Mouse (Mus musculus): ENCODE data around the gene Adamts4. TPM values are rescaled to one million over a fixed set of nuclear protein-coding genes. Genes with fewer than 3 reads are reported as not detected.
A peak's percentile ranks its signal among the peaks of the same experiment; 100 is the strongest.
"Not testable (repeated sequence)": the region's sequence is repeated elsewhere in the genome, so short reads cannot be mapped to it uniquely, and the experiment has no call there.

Gene Adamts4
- total RNA-seq, 2 experiments from 2014 or later, result 2.9 to 3.6 TPM

- no peak for DNase-seq
- intact Hi-C loops (cut with DNase I), result no loop called here
Observed at GRCm38 (mm10) chr1:171288328-171288727, 38.1 kb downstream of the Adamts4 start.

GRCm38 (mm10) chr1:171293351-171293750 lies 43.1 kb downstream of the Adamts4 start:
- DNase-seq, result no peak
- intact Hi-C loops (cut with DNase I), result no loop called here

GRCm38 (mm10) chr1:171293906-171294297 lies 43.7 kb downstream of the Adamts4 start:
- intact Hi-C loops (cut with DNase I), result no loop called here
- no peak for DNase-seq

- DNase-seq, result peak; percentile 79 to 81
- intact Hi-C loops (cut with DNase I), result no loop called here
Observed at GRCm38 (mm10) chr1:171294298-171295062, 44.3 kb downstream of the Adamts4 start, which contains the start of gene Ufc1. Gene Ufc1, minus strand, starts transcription at chr1:171295024.

GRCm38 (mm10) chr1:171295063-171295402 lies 44.8 kb downstream of the Adamts4 start:
- DNase-seq, result no peak
- intact Hi-C loops (cut with DNase I), result no loop called here

- intact Hi-C loops (cut with DNase I), result no loop called here
- no peak for DNase-seq
Observed at GRCm38 (mm10) chr1:171298226-171298625, 48.0 kb downstream of the Adamts4 start.

GRCm38 (mm10) chr1:171306157-171306556 lies 55.9 kb downstream of the Adamts4 start:
- DNase-seq; intact Hi-C loops (cut with DNase I): not testable (repeated sequence)

GRCm38 (mm10) chr1:171309321-171309720 lies 59.1 kb downstream of the Adamts4 start:
- DNase-seq, result no peak
- intact Hi-C loops (cut with DNase I), result no loop called here

Other genes starting within 250 kb of the Adamts4 start
- under 1 TPM; 0.22 to 0.29 TPM for gene Fcgr4, start 231.5 kb upstream of the Adamts4 start, total RNA-seq (2021)
- 10 to 100 TPM; 11.8 to 11.9 TPM for gene Fcgr3, start 185.5 kb upstream of the Adamts4 start, total RNA-seq (2021)
- 1 to 10 TPM in 1 of 2 experiments, under 1 TPM in 1; 1.00 to 2.1 TPM for gene Cfap126, start 136.5 kb upstream of the Adamts4 start, total RNA-seq (2021)
- 1,000 to 10,000 TPM; 1,008 to 1,038 TPM for gene Sdhc, start 99.8 kb upstream of the Adamts4 start, total RNA-seq (2021)
- 10 to 100 TPM in 1 of 2 experiments, not detected in 1; 18.9 TPM for gene Mpz, start 99.7 kb upstream of the Adamts4 start, total RNA-seq (2021)
- 100 to 1,000 TPM; 180 to 188 TPM for gene Pcp4l1, start 54.2 kb upstream of the Adamts4 start, total RNA-seq (2021)
- gene Nr1i3, start 36.5 kb upstream of the Adamts4 start, total RNA-seq (2021), result under 1 TPM in 1 of 2 experiments, not detected in 1; 0.14 TPM
- gene Tomm40l, start 27.9 kb upstream of the Adamts4 start, total RNA-seq (2021), result 10 to 100 TPM; 86.2 to 92.8 TPM
- 1 to 10 TPM; 1.6 to 4.0 TPM for gene Apoa2, start 25.4 kb upstream of the Adamts4 start, total RNA-seq (2021)
- 10 to 100 TPM; 10.2 to 11.6 TPM for gene Fcer1g, start 16.1 kb upstream of the Adamts4 start, total RNA-seq (2021)
- 1,000 to 10,000 TPM; 1,236 to 1,272 TPM for gene Ndufs2, start 967 bp downstream of the Adamts4 start, total RNA-seq (2021)
- gene B4galt3, start 19.9 kb downstream of the Adamts4 start, total RNA-seq (2021), result 10 to 100 TPM; 19.5 to 25.7 TPM
- 10 to 100 TPM; 16.4 to 21.3 TPM for gene Ppox, start 30.8 kb downstream of the Adamts4 start, total RNA-seq (2021)
- gene Usp21, start 37.6 kb downstream of the Adamts4 start, total RNA-seq (2021), result 10 to 100 TPM; 20.0 to 22.4 TPM
- 10 to 100 TPM; 82.9 to 88.2 TPM for gene Ufc1, start 44.6 kb downstream of the Adamts4 start, total RNA-seq (2021)
- gene Dedd, start 78.7 kb downstream of the Adamts4 start, total RNA-seq (2021), result 10 to 100 TPM; 24.4 to 25.9 TPM
- 10 to 100 TPM; 20.0 to 24.6 TPM for gene Nit1, start 95.2 kb downstream of the Adamts4 start, total RNA-seq (2021)
- 10 to 100 TPM; 63.7 to 74.3 TPM for gene Pfdn2, start 95.2 kb downstream of the Adamts4 start, total RNA-seq (2021)
- under 1 TPM in 1 of 2 experiments, not detected in 1; 0.17 TPM for gene Klhdc9, start 110.4 kb downstream of the Adamts4 start, total RNA-seq (2021)
- under 1 TPM; 0.14 to 0.15 TPM for gene Nectin4, start 119.7 kb downstream of the Adamts4 start, total RNA-seq (2021)
- 1 to 10 TPM; 2.3 to 4.5 TPM for gene Arhgap30, start 138.5 kb downstream of the Adamts4 start, total RNA-seq (2021)
- 10 to 100 TPM; 42.3 to 46.1 TPM for gene Usf1, start 160.9 kb downstream of the Adamts4 start, total RNA-seq (2021)
- gene Tstd1, start 168.5 kb downstream of the Adamts4 start, total RNA-seq (2021), result 1 to 10 TPM; 2.2 to 2.5 TPM
- 10 to 100 TPM; 46.3 to 48.9 TPM for gene F11r, start 187.1 kb downstream of the Adamts4 start, total RNA-seq (2021)

Data from heart, postnatal 14 days (tissue).